Mouse (Mus musculus): ENCODE measurements at regions not wholly inside any gene's neighbourhood (a gene's known extent, or its start where the extent isn't known, plus 50 kb on each side); places are given as distances from the start of the nearest gene placed in this dataset.

DNA sequence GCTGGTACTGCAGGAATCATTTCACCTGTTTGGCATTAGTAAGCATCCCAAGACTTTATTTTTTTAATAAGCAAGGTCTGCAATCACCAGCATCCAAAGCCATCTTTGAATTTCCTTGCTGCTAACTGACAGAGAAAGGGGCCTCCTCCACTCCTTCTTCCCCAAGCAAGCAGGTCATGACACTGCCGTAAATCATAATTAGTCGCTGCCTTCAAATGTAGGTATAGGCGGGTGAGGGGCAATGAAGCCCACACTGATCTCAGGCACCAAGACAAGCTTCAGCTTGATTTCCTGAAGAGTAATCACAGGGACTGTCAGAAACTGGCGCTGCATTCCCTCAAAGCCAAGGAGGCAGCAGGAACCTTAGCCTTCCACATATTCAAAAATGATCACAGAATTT lies 73.3 kb upstream of the Ptprt start:
- DNase-seq (ENCODE audit: low read depth, low spot score), result no peak

DNA sequence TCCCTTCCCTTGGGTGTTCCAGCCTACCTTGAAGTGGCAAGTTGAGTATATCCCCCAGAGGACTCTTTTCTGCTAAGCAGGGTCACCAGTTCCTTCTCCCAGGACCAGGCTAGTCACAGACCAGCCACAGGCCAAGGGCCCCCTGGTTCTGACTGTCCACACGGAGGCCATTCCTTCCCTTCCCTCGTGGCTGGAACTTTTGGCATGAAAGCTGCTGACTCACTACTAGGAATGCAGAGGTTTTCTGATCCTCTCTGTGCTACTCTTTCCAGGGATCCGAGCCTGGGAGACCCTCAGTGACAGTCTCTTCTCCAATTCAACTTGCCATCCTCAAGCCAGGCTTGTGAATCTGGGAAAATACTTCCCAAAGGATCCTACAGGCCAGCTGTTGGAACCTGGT lies 59.1 kb upstream of the Ptprt start:
- no peak for DNase-seq (ENCODE audit: low read depth, low spot score)

GRCm38 (mm10) chr2:162718466-162718865 lies 57.5 kb upstream of the Ptprt start:
- no peak for DNase-seq (ENCODE audit: low read depth, low spot score)

DNA sequence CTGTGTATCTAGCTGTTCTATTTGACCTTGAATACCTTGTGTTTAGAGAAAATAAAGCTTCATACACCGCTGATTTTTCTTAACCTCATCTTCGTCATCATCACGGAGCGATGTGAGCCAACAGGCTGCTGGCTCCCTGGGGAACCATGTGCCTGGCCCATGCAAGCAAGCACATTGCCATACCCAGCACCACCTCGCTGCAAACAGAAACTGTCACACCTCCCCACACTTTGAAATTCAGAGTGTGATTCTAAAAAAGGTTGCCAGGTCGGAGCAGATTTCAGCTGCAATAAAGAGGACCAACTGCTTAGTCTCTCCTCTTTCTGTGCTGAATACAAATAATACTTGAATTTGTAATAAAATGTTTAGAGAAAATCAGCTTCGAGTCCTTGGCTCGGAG lies 54.0 kb upstream of the Ptprt start:
- DNase-seq (ENCODE audit: low read depth, low spot score), result no peak

DNA sequence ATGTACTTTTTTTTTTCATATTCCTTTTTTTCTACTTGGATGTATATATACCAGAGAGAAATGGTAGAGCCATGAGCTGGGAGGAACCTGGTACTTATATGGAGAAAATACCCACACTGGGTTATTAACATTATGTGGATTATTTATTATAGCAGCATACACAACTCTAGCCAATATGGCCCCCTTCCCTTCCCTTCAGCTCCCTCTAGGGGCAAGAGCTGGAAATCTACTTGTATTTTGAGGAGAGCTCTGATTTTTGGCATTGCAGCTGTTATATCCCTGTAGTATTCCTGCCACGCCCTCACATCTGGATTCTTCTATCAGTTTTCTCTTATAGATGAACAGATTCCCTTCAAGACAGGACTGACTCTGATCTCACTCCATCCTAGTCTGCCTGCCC lies 52.0 kb upstream of the Ptprt start:
- no peak for DNase-seq (ENCODE audit: low read depth, low spot score)

- DNase-seq (ENCODE audit: low read depth, low spot score), result no peak
Measured at GRCm38 (mm10) chr2:162712394-162712793, 51.4 kb upstream of the Ptprt start.
